Mouse (Mus musculus): ENCODE results near the gene Fkbp8.

Fkbp8 gene

DNA sequence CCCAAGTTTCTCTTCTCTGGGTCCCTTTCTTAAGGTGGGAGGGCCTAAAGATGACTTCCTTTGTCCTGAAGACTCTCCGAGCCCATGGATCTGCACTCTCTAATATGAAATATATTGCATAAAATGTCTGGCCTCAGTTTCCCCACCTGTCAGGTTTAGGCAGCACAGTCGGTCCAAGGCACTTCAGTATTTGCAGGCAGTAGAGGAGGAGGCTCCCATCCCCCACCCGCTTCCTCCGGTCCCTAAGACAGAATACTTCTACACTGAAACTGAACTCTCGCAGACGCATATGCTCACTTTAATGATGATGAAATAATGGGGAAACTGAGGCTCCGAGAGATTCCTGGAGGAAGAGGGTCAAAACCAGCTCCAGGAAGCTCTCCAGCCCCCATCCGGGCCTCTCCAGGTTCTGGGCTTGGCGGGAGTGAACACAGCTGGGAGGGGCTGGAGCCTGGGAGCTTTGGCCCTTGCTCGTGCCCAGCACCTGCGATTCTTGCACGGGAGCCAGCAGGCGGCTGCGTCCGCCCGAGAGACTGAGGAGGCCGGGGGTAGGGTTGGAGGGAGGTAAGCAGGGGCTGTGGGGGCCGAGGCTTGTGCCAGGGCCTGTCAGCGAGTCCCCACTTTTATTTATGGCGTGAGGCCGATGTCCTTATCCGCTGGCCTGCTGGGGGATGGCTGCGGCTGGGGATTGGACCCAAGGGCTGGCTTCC is 25.5 kb upstream of the Fkbp8 start:
- in situ Hi-C loops (cut with MboI, MseI), result loop anchor here (5.0 to 25.0 kb wide), 2 partner anchors 90 to 1160 kb away; partner anchors contain the start of gene Unc13a

DNA sequence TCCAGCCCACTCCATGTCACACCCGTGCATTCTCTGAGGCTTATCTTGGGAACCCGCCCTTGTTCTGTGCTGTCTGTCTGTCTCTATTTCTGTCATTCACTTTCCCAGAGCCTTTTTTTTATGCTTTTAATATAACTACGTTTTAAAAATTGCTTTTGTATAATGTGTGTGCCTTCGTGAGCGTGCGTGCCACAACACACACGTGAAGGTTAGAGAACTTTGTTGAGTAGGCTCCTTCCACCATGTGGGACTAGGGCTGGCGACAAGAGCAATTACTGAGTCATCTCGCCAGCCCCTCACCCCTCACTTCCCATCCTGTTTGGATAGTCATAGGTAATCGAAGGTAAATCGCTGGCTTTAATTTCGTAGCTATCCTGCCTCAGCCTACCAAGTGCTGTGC is 25.0 kb upstream of the Fkbp8 start:
- in situ Hi-C loops (cut with MboI, MseI), result loop anchor here (5.0 to 25.0 kb wide), 2 partner anchors 90 to 1160 kb away; partner anchors contain the start of gene Unc13a

DNA sequence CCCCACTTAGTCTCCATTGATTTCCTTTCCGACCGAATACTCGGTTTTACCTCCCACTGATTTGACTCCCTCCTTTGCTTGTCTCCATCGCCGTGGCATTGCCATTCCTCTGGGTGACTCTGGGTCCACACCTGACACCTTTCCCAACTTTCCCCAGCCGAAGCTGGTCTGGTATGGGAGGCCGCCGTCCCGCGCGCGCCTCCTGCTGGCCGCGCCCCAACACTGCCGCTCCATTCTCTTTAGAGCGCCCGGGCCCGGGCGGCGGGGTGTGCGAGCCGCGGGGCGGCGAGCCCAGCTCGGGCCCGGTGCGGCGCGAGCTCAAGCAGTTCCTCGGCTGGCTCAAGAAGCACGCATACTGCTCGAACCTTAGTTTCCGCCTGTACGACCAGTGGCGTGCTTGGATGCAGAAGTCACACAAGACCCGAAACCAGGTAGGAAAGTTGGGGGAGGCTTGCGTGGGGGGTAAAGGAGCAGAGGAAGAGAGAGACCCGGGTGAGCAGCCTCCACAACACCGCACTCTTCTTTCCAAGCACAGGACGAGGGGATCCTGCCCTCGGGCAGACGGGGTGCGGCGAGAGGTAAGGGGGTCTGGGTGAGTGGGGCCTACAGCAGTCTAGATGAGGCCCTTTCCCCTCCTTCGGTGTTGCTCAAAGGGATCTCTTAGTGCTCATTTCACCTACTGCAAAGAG is 24.3 kb upstream of the Fkbp8 start:
- in situ Hi-C loops (cut with MboI, MseI), result loop anchor here (5.0 to 25.0 kb wide), 2 partner anchors 91 to 1159 kb away; partner anchors contain the start of gene Unc13a

DNA sequence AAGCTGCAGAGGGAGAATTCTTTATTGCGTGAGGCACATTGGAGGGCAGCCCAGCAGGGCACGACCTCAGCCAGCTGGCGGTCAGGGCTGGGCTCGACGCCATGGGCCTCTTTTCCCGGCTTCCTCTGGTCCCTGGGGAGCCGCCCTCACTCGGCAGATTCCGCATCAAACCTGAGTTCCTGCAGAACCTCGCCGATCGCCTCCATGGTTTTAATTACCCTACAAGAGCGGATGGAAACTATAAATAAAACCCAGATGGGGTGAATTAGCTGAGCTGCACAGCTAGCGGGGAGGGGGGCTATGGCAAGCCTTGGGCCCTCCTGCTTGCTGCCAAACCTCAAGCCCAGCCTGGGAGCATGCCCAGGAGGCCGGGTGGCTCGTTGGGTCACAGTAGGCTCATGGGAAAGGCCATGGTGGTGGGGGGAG is 23.2 kb upstream of the Fkbp8 start:
- in situ Hi-C loops (cut with MboI, MseI), result loop anchor here (5.0 to 25.0 kb wide), 2 partner anchors 92 to 1158 kb away; partner anchors contain the start of gene Unc13a

DNA sequence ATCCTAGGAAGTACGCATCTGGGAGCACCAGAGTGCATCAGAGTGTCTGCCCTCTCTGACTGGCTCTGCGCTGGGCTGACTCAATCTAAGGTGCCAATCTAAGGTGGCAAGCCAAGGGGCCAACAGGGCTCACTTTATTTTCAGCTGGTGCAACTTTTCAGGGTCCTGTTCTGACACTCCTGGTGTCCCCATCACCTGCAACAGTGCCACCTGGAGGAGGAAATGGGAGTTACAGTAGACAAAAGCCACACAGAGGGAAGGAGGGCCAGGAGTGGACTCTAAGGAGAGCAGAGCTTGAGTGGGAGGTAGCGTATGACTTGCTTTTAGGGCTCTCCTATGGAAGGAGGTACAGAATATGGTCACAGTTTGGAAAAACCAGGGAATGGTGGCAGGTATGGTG is 22.7 kb upstream of the Fkbp8 start:
- in situ Hi-C loops (cut with MboI, MseI), result loop anchor here (5.0 to 25.0 kb wide), 2 partner anchors 93 to 1157 kb away; partner anchors contain the start of gene Unc13a

DNA sequence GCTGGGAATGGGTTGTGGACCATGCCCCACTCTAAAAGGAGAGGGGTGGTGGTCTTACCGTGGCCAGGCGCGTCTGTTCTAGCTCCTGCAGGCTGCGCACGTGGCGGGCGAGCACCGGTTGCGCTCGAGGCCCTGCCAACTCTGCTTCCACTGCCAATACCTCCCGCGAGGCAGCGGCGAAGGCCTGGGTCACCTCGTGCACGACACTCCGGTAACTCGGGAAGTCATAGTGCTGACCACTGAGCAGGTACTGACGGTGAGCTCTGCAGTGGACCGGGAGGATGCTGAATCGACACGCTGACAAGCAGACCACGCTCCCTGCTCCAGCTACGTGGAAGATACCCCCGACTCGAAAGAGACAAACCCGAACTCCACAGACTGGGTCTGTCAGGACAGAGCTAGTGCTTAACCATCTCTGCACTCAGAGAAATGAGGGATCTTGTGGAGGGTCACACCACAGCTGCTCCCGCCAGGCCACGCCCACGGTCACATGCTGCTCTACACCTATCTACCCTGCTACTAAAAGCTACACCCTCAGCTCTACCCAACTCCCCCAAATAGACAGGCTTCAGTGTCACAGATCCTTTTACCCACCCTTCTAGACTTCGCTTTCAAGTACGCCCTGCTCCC is 21.7 kb upstream of the Fkbp8 start:
- in situ Hi-C loops (cut with MboI, MseI), result loop anchor here (25.0 kb wide), 1 partner anchor 1156 kb away; the partner anchor contains the start of gene Unc13a

DNA sequence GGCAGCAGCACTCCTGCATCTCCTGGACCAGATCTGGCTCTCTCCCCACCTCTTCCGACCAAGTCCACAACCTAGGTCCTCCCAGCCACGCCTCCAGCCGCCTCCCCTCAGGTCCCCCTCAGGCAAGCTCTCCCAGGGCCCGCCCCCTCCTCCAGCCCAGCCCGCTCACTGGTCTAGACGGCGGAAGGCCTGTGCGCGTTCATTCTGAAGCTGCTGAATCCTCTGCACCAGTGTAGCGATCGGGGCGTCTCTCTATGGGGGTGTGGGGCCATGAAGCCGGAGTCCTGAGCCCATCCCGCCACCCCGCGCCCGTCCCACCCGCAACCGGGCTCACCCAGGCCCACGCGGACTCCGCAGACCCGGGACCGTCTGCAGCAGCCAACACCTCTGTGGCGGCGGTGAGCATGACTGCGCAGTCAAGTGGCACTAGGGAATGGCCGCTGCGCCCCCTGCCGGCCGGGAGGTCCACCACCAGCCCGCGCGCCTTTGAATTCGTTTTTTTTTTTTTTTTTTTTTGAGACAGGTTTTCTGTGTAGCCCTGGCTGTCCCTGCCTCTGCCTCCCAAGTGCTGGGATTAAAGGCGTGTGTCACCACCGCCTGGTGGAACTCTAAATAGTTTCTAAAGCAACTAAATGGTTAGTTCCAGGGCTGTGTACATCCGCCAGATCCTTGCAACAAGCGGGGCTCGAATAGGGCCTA is 21.0 kb upstream of the Fkbp8 start, which contains the start of gene Rex1bd:
Gene Rex1bd, minus strand, starts transcription at position 425 of the 699 bp plus-strand sequence.
- in situ Hi-C loops (cut with MboI, MseI), result loop anchor here (25.0 kb wide), 1 partner anchor 1156 kb away; the partner anchor contains the start of gene Unc13a

DNA sequence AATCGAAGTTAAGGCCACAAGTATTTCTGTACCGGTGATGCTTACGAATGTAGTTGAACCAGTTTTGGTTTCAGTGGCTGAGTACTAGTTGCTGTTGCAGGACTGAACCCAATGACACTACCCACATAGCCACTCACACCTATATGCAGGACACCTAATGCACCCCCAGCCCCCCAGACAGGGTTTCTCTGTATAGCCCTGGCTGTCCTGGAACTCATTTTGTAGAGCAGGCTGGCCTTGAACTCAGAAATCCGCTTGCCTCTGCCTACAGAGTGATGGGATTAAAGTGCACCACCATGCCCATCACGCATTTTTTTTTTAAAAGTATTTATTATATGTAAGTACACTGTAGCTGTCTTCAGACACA is 20.5 kb upstream of the Fkbp8 start:
- in situ Hi-C loops (cut with MboI, MseI), result loop anchor here (25.0 kb wide), 1 partner anchor 1155 kb away; the partner anchor contains the start of gene Unc13a

DNA sequence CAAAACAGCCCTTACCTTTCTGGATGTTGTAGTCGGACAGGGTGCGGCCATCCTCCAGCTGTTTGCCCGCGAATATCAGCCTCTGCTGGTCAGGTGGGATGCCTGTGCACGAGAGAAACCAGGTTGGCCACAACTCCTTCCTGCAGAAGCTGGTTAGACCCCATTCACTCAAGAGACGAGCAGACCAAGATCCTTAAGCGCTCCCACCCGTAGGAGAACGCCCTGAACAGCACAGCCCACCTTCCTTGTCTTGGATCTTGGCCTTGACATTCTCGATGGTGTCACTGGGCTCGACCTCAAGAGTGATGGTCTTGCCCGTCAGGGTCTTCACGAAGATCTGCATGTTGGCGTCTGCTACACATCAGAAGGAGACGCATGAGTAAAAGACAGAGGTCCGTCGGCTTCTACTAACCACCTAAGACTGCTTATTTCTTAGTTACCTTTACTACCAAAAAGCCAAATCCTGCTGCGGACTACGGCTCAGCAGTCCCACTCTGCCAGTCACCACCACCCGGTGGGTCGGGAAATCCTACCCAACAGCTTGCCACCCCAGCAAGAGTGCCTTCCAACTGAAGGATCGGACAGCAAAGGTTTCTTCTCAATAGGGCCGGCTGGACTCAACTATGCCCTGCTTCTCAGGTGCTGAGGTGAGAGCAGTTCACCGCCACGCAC is 18.1 kb upstream of the Fkbp8 start:
- in situ Hi-C loops (cut with MboI, MseI), result loop anchor here (25.0 kb wide), 1 partner anchor 1153 kb away; the partner anchor contains the start of gene Unc13a

DNA sequence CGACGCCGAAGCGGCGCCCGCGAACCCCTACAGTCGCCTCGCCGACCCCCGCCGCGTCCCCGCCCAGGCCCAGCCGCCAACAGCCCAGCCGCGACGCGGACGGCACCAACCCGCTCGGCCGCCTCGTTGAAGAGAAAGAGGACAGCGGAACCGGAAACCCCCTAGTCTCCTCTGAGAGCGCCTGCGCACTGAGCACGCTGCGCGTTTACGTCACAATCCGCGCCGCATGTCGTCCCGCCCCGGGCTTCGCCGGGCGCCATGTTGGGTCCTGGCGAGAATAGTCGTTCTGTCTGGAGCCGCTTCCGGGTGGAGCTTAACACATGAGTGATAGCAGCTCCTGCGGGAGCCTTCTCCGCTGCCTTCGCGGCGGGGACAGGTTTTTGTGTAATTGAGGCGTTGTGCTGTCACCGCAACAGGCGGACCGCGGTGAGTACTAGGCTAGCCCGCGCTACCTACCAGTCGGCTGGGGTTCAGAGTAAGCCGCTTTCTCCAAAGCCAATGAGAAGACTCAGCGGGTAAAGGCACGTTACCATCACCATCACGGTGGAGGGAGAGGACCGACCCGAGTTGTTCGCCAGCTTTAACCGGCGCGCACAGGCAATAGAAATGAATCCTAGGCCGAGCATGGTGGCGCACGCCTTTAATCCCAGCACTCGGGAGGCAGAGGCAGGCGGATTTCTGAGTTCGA is 17.2 kb upstream of the Fkbp8 start, which contains the start of gene Uba52:
Gene Uba52, minus strand, starts transcription at position 574 of the 688 bp plus-strand sequence.
- in situ Hi-C loops (cut with MboI, MseI), result loop anchor here (25.0 kb wide), 1 partner anchor 1152 kb away; the partner anchor contains the start of gene Unc13a

DNA sequence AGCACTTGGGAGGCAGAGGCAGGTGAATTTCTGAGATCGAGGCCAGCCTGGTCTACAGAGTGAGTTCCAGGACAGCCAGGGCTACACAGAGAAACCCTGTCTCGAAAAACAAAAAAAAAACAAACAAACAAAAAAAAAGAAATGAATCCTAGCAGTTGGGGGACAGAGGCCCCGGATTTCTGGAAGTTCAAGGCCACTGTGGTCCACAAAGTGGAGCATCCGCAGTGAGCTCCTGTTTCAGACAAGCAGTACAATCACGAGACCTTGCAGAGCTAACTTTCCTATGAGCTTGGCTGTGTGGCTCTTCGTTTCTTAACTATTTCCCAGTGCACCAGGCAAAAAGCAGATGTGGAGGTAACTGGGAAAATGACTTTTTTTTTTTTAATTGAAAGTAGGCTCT is 16.4 kb upstream of the Fkbp8 start:
- in situ Hi-C loops (cut with MboI, MseI), result loop anchor here (25.0 kb wide), 1 partner anchor 1151 kb away; the partner anchor contains the start of gene Unc13a

DNA sequence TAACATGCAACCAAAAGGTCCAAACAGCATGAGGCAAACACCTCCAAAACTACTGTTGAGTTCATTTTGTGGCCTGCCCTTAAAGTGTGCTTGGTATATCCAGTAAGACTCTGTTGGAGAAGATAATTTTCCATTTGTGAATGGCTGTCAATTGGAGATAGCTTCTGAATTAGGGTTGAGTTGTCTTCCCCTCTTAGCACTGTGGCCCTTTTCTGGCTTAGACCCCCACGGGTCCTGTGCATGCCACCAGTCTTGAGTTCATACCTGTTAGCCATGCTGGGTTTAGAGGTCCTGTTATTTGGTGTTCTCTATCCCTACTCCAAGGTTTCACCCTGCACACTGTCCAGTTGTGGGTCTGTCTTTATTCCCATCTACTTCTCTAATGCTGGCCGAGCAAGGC is 15.8 kb upstream of the Fkbp8 start:
- in situ Hi-C loops (cut with MboI, MseI), result loop anchor here (25.0 kb wide), 1 partner anchor 1151 kb away; the partner anchor contains the start of gene Unc13a

DNA sequence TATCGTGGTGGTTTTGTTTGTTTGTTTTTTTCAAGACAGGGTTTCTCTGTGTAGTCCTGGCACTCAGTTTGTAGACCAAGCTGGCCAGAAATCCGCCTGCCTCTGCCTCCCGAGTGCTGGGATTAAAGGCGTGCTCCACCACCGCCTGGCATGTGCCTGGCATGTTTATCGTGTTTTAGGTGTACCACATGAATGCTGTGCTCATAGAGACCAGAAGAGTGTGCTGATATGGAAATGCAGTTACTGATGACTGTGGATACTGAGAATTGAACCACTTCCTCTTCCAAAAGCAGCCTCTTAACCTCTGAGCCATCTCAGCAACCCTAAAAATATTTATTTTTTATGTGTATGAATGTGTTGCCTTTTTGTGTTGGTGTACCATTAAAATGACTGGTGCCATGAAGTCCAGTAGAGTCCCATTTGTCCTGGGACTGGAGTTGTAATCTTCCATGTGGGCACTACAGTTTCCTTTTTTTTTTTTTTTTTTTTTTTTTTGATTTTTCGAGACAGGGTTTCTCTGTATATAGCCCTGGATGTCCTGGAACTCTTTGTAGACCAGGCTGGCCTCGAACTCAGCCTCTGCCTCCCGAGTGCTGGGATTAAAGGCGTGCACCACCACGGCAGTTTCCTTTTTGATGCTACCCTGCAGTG is 15.1 kb upstream of the Fkbp8 start:
- in situ Hi-C loops (cut with MboI, MseI), result loop anchor here (25.0 kb wide), 1 partner anchor 1150 kb away; the partner anchor contains the start of gene Unc13a

DNA sequence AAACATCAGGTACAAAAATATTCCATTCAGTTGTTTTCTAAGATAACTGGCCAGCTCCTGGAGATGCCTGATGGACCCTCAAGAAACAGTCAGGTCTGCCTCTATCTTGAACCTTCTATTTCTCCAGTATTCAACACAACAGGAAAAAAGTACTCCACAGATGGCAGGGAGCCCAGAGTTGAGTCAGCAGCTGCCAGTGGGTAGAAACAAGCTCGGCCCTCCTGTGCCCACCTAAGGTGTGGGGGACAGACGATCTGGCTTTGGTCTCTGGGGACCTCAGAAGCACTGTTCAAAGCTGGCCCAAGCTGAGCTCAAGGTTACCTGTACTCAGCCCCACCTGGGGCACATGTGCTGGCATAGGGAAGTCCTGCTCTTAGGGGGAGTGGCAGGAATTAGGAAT is 14.1 kb upstream of the Fkbp8 start:
- in situ Hi-C loops (cut with MboI, MseI), result loop anchor here (25.0 kb wide), 1 partner anchor 1149 kb away; the partner anchor contains the start of gene Unc13a

DNA sequence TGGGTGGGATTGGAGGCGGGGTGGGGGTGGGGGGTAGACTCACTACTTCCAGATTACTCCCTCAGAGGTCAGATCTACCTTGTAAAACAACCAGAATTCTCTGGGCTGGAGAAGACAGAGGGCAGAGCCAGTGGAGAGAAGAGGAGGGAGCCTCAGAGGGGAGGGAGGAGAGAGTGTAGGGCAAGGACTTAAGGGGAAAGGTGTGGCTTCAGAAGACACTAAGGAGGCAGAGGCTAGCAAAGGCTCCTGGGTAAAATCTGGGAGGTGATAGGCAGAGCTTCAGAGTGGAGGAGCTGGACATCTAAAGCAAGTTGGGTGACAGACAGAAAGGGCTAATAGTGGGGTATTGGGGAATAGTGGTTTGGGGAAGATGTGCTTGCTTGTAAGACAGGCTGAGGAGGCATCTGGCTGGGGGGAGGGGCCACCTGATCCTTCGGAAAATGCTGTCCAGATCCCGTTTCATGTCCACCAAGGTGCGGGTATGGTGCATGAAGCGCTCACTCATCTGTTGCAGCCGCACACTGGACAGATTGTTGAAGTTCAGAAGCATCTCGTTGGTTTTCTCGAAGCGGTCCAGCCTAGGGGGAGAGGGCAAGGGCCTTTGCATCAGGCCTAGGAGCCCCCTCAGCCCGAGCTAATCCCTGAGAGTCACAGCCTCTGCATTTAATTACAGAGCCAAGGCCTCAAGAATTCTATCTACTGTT is 9.4 kb upstream of the Fkbp8 start:
- in situ Hi-C loops (cut with MboI, MseI), result loop anchor here (25.0 kb wide), 1 partner anchor 1144 kb away; the partner anchor contains the start of gene Unc13a

DNA sequence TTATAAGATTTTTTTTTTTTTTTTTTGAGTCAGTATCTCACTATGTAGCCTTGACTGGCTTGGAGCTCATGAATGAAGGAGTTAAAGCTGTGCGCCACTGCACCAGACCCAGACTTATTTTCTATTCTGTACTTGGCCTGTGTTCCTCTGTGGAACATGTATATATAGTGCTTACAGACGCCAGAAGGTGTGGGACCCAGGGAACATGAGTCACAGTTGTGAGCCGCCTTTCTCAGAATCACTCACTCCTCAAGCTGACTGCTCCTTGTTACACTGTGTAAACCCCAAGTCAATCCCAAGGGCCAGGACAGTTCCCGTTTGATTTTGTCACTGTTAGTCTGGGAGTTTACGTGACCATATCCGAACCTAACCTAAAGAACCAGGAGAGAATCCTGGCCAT is 8.5 kb upstream of the Fkbp8 start:
- in situ Hi-C loops (cut with MboI, MseI), result loop anchor here (25.0 kb wide), 1 partner anchor 1143 kb away; the partner anchor contains the start of gene Unc13a

DNA sequence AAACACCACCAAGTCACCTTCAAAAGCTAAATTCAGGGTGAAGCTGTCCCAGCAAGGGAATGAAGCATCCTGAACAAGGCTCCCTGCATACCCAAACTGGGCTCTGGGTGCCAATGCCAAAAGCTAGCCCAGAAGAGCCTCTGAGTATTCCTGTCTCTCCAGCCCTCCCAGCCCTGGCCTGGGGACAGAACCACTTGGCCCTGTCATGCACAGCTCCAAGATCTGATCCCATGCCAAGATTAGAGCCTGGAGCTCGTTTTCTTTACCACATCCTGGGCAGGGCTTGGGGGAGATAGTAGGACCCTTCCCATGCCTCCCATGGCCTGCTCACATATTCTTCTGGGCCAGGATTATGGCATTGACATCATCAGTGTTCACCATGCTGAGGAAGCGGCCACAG is 7.9 kb upstream of the Fkbp8 start:
- in situ Hi-C loops (cut with MboI, MseI), result loop anchor here (25.0 kb wide), 1 partner anchor 1143 kb away; the partner anchor contains the start of gene Unc13a
